Mouse (Mus musculus) c-Kit-positive CD71-negative TER-119-negative erythroid progenitor cells, embryonic 14.5 days (primary cell): ENCODE measurements around the gene Ifna4.

ENCODE experiments used
- DNase-seq: peaks from one replicate; pipeline ENCODE4 v3.0.0-alpha.2; 2013; ENCODE audit warnings: low read depth

Ifna4 gene

GRCm38 (mm10) chr4:88867366-88867925 lies 25.8 kb downstream of the Ifna4 start:
- peak; percentile 77 for DNase-seq

GRCm38 (mm10) chr4:88867926-88868911 lies 26.6 kb downstream of the Ifna4 start:
- no peak for DNase-seq

DNA sequence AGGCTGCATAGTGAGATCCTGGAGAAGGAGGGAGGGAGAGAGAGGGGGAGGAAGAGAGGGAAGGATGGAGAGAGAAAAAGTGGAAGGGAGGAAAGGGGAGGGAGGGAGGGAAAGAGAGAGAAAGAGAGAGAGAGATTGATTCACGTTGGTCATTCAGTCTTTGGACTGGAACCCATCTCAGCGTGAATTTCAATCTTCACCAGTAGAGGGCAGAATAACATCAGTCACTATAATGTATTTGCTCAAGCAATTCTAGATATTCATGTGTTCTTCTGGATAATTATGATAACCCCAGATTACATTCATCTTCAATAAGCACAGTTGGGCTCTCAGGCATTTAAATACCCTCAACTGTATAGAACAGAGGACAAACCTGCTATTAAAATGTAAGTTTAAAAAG lies 31.0 kb downstream of the Ifna4 start:
- no peak for DNase-seq

DNA sequence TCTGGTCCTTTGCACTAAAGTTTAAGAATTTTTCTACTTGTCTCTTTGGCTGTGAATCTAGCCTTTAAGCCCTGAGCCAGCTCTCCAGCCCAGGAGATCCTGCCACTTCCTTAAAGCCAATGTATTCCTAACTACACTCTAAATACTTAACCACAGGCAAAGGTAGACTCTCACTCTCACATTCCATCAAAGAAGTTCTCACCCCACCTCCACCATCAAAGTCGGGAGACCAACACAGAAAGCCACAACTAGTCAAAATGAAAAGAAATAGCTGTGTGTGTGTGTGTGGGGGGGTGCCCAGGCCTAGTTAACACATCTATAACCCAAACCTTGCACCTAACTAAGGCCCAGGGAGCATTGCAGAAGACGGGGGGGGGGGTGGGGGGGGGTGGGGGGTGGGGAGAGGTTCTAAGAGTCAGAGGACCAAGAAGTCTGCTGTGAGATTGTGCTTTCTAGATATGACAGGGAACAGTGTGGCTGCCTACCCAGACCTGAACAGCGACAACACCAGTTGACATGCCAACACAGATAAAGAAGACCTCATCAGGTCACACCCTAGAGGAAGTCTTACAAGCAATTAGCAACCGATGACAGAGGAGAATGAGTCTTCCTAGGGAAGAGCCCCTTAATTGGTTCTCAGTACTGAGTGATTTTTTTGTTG lies 33.9 kb downstream of the Ifna4 start:
- no peak for DNase-seq

DNA sequence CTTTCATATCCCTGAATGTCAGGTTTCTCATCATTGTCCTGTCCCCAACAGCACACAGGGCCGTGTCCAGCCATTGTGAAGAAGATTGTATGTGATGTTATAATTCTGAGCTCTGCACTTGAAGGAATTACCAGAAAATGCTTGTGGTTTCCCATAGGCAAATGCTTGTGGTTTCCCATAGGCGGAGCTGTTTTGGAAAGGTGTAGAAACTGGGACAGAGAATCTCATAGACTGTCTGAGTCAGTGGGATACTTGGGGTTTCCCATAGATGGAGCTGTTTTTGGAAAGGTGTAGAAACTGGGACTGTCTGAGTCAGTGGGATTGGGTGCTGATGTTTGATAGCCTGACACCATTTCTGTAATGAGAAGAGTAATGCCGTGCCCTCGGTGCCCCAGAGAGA lies 34.9 kb downstream of the Ifna4 start:
- DNase-seq, result no peak

DNA sequence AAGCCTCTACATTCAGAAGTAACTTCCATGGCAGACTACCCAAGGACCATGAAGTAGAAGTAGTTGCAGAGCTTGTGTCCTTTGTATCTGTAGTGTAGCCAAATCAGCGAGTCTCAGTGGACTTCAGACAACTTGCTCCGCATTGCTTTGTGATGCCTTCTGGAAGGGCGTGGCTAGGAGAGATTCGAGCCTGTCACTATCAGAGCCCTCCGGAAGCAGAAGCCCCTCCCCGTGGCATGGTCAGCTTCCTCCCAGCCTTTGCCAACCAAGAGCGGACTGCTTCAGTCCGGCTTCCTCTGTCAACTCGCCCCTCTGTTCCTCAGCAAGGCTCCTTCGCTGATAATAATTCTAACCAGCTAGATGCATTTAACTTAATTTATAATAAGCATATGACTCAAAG lies 36.6 kb downstream of the Ifna4 start:
- no peak for DNase-seq

DNA sequence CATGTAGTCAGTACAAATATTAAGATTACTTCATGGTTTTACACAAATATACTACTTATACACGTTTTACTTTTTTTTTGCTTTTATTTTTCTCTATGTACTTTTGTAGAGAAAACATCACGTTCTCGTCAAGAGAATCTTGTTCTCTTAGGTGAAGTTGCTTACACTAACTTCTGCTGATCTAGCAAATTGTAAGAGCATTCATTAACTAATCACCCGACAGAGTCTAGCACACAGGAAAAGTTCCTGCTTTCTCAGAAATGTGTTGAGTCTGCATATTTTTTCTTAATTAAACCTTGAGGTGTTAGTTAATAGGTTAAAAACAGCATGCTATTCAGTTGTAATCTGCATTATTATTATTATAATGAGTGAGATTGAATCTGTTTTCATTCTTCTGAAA lies 37.1 kb downstream of the Ifna4 start:
- no peak for DNase-seq

GRCm38 (mm10) chr4:88880101-88880500 lies 38.4 kb downstream of the Ifna4 start, which contains the start of gene Ifne:
Gene Ifne (minus strand): TSS chr4:88880201.
- no peak for DNase-seq

GRCm38 (mm10) chr4:88888236-88888635 lies 46.6 kb downstream of the Ifna4 start:
- DNase-seq, result no peak
